Mouse (Mus musculus): ENCODE measurements around the gene Arhgap24.

DNA sequence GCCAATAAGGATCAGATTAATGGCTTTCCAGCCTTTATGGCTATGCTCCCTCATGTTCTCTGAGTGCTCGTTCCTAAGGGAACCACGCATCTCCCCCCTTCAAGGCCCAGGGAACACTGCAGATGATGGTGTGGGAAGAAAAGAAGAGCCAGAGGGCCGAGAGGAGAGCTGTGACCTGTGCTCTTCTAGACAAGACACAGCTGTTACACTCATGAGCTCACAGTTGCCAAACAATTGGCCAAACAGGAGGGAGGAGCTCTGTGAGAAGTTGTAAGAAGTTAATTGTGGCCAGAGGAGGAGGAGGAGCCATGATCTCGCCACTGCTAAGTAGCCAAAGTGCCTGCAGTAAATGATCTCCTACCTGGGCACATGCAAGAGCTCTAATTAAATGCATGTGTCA lies 322.5 kb downstream of the Arhgap24 start:
- TF ChIP-seq CTCF (IDR thresholded peaks at IDR 0.05; ENCODE audit: low read depth, low read length), result no peak
- TF ChIP-seq POLR2A (IDR thresholded peaks at IDR 0.05; ENCODE audit: extremely low read depth, insufficient read depth, low read length), result no peak
